Mouse (Mus musculus) layer of hippocampus, postnatal 36 days (tissue): ENCODE results near the gene Dnajc12. TPM values are rescaled to one million over a fixed set of nuclear protein-coding genes. Genes with fewer than 3 reads are reported as not detected.
"Not testable (repeated sequence)": the region's sequence is repeated elsewhere in the genome, so short reads cannot be mapped to it uniquely, and the experiment has no call there.

Experiments
- DNase-seq, 2 experiments: peaks; one replicate each; pipeline ENCODE4 v3.0.0; 2022
- total RNA-seq, 2 experiments: library from RNA; stranded (reverse); gene quantifications; 2 replicates each; pipeline ENCODE4 v1.2.3; 2021

The Dnajc12 gene
- total RNA-seq, 2 experiments from 2014 or later, result 16.8 to 23.7 TPM

DNA sequence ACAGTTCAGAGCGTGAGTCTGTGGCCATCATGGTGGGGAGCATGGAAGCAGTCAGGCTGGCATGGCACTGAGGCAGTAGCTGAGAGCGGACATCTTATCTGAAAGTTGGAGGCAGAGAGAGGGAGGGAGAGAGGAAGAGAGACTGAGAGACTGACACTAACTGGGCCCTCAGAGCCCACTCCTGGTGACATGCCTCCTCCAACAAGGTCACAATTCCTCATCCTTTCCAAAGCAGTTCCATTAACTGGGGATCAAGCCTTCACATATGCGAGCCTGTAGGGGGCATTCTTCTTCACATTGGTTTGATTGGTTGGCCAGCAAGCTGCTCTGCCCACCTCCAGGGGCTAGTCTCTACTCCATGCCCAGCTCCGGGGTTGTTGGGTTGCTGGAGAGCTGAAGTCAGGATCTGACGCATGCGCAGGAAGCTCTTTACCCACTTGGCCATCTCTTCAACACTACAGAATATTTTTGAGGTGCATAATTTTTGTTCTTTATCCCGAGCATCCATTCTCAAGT, 49.0 kb downstream of the Dnajc12 start:
- no peak for DNase-seq

DNA sequence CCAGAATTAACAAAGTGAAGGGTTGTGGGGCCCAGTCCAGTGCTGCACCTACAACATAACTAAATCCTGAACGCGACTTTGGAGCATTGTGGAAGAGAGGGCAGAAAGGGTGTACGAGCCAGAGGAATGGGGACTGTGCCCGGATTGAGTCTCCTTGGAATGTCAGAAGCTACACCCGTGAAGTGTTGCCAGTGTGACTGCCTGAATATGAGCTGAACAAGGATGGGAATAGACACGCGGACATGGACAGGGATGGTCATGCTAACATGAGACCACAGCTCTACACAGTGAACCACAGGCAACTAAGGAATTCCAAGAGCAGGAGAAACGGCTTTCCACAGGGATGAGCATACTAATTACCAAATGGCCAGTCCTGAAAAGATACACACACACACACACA, 49.9 kb downstream of the Dnajc12 start:
- DNase-seq, result no peak

DNA sequence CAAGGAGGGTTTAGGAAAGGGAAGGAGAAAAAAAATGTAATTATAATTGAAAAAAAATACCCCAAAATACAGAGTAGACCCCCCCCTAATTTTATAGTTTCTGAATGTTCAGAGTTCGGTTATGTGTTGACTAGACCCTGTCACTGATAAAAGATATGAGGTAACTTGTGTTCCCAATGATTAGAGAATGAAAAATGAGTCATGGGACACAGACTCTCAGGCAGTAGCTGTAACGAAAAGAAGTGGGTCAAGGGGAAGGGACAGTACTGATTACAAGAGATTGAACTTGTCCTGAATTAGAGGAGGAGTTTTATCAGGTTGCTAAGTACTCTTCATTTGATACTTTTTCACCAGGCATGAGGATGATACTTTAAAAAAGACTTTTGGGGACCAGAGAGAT, 50.6 kb downstream of the Dnajc12 start:
- no peak for DNase-seq

DNA sequence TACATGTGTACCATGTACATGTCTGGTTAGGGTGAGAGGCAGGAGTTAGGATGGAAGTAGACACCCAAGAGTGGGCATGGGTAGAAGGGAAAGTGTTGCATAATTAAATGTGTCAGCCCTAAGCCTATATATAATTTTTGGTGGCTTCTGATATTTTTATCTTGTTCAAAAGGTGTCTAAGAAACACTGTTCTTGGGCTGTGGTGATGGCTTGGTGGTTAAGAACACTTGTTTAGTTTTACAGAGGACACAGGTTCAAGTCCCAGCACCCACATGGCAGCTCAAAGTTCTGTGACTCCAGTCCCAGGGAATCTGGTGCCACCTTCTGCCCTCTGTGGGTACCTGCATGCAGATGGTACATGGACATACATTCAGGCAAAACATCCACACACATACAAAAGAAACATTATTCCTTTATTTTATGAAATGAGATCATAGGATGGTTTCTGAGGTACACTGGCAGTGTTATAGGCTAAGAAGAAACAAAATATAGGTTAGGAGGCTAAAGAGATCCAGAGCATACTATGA, 56.6 kb downstream of the Dnajc12 start:
- no peak for DNase-seq

DNA sequence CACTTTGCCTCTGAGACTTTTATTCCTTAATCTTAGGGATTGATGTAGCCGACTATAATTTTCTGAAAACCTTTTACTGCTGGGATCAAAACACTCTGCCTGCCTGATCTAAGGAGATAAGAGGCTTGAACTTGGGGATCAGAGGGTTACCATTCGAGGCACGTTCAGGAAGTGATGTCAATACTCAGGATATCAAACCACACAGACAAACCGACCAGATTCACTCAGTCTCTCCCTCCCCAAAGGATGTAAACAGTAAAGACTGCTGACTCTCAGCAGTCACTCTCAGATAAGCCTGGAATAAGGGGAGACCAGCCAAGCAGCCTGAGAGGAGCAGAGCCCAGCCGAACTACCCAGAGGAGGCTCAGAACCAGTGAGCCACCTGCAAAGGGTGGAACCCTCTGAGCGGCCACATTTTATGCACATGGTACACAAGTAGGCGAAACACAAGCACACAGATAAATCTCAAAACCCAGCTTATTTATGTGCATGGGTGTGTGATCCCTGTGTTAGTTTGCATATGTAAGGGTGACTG, 57.5 kb downstream of the Dnajc12 start:
- DNase-seq, result no peak

DNA sequence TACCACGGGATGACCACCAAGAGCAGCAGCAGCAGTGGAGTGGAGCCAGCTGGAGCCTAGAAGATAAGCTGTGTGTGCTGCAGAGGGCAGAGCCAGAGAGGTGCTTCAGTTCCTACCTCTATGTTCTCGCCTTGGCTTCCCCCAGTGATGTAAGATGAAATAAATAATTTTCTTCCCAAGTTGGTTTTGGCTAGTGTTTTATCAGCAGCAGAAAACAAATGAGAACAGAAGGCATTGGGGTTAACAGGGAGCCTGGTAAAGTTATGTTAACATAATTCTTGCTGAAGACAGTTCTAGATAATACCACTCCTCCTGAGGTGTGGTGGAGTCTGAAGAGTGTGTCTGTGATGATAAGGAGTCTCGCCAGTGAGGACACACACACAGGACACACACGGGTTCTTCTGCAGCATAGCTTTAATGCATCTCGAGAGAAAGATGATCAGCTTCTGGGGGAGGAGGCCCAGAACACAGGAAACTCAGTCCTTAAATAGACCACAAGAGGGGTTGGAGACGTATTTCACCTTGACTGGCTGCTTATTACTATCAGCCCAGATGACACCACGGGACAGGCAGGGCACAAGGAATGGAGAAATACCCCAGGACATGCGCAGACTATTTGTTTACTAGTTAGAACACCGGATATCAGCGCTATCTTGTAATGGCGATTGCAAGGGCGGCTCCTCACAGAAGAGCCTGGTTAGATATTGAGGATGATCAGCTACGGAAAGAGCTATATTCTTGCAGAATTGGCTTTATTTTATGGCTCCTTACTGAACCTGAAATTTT, 62.6 kb downstream of the Dnajc12 start:
- DNase-seq, result not testable (repeated sequence)

DNA sequence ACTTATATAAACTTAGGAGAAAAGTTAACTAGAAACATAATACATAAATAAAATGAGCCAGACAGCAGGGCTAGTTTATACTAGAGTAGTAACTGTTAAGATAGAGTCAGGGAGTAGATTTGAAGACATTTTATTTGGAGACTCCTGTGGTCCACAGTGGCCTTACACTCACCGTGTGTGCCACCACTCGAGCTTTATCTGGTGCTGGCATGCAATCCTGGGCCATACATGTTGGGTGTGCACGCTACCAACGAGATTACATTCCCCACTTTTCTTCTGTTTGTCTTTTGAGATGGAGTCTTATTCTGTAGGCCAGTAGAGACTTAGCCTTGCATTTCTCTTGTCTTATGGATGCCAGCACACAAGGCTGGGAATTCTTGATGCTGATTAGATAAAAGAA, 71.7 kb downstream of the Dnajc12 start:
- DNase-seq, result no peak

DNA sequence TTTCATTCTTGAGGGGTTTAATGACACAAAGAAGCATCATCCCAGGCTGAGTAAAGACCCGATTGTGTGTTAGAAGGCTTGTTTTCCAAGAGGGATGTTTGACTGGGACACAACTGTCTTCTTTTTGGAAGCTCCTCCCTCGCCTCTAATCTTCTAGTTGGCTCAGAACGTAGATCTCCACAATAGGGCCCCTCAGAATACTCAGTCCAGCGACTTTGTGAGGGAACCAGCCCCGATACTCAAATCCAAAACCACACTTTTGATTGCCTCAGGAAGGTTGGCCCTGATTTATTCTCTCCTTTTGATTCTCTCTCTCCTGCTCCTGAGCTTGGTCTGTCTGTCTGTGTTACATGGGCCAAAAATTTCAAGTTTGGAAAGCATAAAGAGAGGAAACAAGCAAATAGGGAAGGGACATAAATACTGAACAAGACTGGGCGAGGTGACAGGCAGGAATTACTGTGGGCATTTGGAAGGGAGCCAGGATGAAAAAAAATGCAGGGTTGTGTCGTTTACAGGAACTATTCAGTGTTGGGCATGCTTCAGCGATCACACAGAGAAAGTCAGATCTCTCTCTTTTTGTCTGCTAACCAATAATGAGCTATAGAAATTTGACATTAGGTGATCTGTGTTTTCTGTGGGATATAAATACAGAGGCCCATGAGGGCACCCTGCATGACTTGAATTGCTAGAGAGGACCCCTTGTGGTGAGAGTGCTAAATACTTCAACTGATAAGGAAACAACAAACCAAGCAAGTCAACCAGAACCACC, 73.1 kb downstream of the Dnajc12 start:
- no peak for DNase-seq

DNA sequence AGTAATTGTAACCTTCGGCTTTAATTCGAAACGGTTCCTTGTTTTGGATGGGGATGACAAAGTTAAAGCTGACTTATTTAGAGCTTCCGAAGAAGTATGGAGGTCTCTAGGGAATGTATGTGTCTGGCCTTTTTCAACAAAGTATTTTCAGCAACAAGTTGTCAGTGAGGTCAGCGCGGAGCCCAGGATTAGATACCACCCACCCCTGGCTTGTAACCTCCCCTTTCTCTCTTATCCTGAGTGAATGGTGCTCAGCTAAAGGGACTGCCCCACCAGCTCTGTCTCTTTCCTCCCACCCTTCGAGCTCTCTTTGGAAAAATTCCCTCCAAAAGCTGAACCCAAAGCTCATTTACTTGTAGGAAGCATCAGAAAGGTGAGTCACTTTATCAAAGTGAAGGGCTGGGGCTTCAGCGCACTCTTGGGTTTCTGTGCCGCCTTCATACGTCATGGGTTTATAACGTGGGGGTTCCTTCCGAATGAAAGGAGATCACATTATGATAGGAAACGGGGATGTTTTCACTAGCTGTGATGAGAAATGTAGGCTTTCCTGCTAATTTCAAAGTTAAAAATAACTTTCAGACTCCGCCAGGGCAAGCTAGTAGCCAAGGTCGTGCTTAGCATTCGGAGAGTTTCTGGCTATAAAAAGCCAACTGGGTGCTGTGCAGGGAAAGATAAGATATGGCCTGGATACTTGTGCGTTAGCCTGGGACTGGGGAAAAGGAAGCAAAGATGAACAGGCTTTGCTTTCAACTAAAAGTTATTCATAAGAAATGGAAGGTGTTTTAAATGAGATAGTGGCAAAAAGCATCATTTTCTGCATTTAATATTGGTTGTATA, 75.3 kb downstream of the Dnajc12 start:
- DNase-seq, result no peak

Other genes starting within 250 kb of the Dnajc12 start
- gene Mypn, start 178.5 kb upstream of the Dnajc12 start, total RNA-seq, result 1 to 10 TPM; 1.4 to 2.1 TPM
- gene Herc4, start 138.6 kb upstream of the Dnajc12 start, total RNA-seq, result 10 to 100 TPM; 36.1 to 36.7 TPM
- gene Sirt1, start 739 bp upstream of the Dnajc12 start, total RNA-seq, result 10 to 100 TPM; 12.8 to 15.4 TPM
- not detected for gene Gm7075, start 39.3 kb downstream of the Dnajc12 start, total RNA-seq
- gene Ctnna3, start 47.7 kb downstream of the Dnajc12 start, total RNA-seq, result 1 to 10 TPM; 1.2 to 1.9 TPM